Mouse (Mus musculus): Measurements from ENCODE around the gene Acp2.

Acp2 gene

DNA sequence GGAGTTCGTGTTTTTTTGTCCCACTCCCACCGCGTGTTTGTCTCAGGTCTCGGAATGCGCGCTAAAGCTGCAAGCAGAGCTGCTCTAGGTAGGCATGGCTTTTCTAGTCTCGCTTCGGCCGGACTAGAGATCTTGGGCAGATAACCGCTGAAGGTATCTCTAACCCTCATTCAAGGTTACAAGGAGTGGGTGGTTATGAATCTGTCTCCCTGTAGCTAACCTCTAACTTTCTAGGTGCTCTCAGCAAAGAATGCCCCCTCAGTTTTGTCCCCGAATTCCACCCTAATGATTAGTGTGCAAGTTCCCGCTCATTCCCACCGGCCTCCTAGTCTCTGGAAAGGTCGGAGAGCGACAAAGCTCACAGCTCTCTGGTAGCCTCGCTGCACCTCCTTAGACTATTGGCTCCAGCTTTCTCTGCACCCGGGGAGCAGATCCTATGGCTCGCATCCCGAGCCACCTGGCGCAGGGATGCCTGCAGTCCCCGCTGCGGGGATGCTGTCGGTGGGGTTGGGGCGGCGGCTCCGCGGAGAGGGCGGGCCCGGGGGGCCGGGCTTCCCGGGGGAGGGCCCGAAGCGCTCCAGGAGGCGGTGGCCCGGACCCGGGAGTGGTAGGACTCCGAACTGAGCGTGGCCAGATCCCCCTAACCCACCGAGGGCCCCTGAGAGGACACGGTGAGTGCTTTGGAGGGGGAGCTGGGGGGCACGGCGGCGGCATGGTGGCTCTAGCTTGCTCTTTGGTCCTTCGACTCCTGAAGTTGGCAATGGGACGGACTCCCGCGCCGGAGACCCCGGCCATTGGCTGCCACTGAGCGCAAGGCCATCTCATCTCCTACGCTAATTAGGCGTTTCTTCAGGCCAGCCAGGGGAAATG lies 53.8 kb downstream of the Acp2 start:
- peak in 1 of 2 experiments; percentile 29 for DNase-seq (ENCODE audit: low spot score in 2 of 2)

DNA sequence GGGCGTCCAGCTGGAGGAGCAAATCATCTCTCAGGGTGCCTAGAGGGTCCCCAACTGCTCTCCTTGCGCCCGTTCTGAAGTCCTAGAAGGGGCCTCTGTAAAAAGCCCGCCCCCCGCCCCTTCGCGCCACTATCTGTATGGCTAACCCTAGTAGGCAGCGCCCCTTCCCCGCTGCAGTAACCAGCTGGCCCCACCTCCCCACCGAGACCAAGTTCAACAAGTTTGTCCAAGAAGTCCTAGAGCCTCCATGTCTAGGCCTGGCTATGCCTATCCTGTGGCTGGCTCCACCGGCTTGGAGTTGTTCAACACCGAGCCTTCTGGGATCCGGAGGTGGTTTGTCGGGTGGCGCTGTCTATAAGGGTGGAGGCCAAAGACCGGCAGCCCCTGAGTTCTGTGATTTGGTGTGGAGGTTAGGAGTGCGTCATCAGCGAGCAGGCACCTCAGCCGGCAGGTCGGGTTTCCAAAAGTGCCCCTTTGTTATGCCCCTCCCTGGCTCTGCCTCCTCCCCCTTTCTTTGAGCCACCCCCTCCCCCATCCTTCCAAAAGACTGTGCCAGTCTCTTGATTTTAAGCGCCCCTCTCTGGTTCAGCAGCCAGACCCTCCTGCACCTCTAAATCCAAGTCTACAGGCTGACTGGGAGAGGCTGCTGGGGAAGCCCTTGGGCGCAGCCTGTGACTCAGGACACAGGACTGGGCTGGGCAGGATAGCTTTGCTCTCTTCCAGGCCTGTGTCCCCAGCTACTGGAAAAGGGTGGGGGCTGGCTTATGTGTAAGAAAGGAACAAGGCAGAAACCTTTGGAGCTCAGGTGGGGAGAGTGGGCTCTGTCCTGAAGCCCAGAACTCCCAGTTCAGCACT lies 54.7 kb downstream of the Acp2 start:
- no peak for DNase-seq (ENCODE audit: low spot score in 2 of 2)

DNA sequence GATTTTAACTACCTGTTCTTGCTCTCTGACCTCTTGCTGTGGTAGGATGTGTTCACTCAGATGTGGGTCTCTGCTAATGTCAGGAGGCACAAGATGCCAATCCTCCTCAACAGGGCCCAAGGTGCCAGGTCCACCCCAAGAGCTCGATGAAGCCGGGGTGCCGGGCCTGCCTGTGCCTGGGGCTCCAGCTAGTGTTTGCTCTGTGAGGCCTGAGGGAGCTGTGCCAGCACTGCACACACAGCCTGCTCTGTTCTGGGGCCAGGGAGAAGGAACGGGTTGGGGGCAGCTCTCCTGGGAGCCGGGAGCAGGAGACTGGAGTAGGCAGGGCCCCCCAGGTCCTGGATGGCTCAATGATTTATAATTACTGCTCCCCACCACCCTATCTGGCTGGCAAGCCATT lies 55.4 kb downstream of the Acp2 start:
- no peak for DNase-seq (ENCODE audit: low spot score in 2 of 2)

DNA sequence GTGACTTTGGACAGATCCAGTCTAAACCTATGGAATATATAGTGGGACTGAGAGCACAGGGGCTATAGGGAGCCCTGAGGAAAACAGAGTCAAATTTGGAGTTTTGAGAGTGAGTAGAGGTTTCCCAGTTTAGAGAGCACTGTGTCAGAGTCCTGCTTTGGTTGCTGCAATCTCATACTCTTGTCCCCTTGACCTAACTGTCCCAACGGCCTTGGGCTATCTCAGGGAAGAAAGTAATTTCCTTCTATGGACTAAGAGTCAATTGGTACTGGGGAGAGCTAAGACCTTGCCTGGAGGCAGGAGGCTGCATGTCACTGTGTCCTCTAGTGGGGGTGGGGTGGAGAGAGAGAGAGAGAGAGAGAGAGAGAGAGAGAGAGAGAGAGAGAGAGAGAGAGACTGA lies 56.1 kb downstream of the Acp2 start:
- no peak for DNase-seq (ENCODE audit: low spot score in 2 of 2)

DNA sequence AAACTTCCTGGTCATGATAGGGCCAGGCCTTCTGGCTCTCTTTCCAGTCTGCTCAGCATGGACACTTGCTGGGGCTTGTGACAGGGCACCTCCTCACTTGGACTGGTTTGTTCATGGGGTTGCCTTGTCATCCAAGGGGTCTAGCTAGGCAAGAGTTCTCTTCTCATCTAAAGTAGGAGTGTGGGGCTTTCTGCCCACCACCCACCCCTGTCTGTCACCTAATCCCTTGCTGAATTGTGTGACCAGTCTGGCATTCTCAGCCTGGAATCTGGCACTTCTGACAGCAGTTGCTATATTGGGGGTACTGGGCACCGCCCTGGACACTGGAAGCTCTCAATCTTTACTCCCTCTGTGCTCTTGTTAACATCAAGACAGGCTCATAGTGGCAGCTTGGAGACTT lies 56.8 kb downstream of the Acp2 start:
- no peak for DNase-seq (ENCODE audit: low spot score in 2 of 2)
